Mouse (Mus musculus) CD4-positive, CD25-positive, alpha-beta regulatory T cell (primary cell): ENCODE measurements around the gene Rsph3b. TPM values are rescaled to one million over a fixed set of nuclear protein-coding genes. Genes with fewer than 3 reads are reported as not detected.

Experiments used
- polyA plus RNA-seq: library from polyadenylated mRNA; unstranded; fragments of 100-300 nt; shearing (Covaris generic); gene quantifications from one replicate; pipeline ENCODE4 v1.2.1, GENCODE M21; 2017

Gene Rsph3b
- polyA plus RNA-seq = 28.9 TPM

DNA sequence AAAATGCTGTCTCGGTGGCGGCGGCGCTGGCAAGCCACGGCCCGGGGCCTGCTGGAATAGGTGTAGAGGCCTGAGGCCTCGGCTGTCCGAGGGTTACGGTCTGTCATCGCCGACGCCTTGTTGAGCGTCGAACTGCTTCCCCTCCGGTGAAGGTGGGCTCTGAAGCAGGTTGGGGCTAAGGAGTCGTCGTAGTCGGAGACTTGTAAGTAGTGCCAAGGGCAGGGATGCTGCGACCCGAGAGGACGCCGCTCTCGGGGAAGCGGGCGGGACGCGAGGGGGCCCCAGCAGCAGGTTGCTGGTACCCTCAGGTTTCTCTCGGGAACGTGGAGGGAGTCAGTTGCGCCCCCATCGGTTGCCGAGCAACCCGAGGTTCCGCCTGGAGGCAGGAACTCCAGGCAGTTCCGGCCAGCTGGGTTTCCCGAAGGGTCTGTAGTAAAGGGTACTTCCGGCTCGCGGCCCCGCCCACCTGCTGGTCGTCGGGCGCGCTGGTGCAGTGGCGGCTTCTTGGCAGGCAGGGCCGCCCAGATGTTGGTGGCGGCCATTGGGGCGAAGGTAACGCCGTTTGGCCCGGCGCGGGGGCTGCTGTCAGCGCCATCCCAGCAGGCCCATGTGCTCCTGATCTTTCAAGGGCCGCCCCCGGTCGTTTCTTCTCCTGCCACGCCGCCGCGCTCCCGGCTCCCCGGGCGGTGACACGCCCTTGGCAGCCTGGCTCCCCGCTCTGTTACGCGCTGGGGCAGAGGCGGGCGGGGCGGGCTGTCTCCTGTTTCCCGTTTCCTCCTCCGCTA, at the start of gene Rsph3b:
Gene Rsph3b (minus strand): TSS at position 699 of the 785 bp plus-strand sequence.

DNA sequence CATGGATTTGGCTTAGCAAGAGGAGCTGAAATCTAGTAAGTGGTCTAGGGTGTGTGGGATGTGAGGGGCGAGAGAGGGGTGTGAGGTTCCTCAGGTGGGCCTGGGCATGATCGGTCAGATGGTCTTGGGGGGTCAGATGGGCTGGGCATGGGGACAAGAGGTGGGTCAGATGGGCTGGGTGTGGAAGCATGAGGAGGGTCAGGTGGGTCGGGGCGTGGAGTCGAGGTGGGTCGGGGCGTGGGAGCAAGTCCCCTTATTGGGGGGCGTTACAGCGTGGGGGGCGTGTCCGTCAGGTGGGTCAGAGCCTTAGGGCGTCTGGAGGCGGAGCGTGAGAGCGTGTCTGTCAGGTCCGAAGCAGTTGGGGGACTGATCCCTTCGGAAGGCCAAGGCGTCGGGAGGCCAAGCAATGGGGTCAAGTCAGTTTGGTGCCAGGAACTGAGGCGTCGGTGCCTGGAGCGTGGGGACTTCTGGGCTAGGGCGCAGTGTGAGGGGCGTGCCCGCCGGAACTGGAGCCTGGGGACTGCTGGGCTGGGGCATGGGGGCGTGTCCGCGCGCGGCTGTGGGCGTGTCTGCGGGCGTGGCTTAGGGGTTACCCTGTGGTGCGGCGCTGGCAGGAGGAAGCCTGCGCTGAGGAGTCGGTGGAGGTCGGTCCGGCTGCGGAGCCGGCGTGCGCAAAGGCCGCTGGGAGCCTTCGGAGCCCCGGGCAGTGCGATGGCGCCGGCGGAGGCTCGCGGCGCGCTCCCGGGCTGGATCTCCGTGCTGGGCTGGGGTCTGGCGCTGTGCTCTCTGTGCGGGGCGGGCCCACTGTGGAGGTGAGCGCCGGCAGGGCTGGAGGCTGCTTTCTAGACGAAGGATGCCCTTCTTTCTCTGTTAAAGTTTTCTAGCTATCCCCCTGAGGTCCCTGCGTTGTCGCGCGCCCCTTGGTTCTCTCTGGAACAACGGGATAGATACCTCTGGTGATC, 30.1 kb upstream of the Rsph3b start, which contains the start of gene Gm49721:
Gene Gm49721 (plus strand): TSS at position 618 of the 962 bp plus-strand sequence.

DNA sequence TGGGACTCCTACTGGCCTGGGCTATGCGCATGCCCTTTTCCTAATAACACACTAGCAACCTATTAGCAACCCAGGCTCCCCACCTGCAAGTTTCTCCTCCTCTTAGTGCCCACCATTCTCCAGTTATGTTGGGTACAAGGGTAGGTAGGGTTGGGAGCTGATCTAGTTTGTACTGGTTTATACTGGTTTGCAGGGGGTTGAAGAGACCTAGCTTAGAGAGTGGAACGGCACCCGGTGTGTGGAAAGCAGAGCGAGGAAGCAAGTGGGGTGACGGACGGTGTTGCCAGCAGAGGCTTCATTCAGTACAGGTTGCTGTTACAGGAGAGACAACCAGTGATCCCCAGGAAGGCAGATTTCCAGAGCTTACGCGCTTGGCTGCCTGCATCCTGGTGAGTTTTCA, 21.9 kb upstream of the Rsph3b start, which contains the start of gene Rnaset2b:
Gene Rnaset2b (plus strand): TSS at position 301 of the 400 bp plus-strand sequence.

DNA sequence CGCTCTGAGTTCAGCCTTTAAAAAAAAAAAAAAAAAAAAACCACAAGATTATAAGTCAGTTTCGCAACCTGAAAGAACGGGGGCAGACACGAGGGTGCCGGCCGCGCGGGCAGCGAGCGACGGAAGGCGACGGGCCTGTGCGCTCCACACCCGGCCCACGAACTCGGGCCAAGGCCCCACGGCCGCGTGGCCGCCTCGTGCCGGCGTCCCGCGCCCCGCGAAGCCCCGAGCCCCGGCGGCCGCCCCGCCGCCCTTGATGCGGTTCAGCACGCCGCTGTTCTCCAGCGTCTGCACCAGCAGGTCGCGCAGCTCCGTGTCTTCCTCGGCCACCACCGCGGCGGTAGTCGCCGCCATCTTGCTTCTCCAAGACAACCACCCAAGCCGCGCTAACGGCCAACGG, 12.3 kb upstream of the Rsph3b start, which contains the start of gene Tagap1:
Gene Tagap1 (minus strand): TSS at position 381 of the 400 bp plus-strand sequence.

Other genes starting within 250 kb of the Rsph3b start
- 373 TPM for gene Ezr, start 165.9 kb downstream of the Rsph3b start, polyA plus RNA-seq
- gene Tagap1, start 12.5 kb upstream of the Rsph3b start, polyA plus RNA-seq = 64.8 TPM
- gene Rnaset2b, start 22.0 kb upstream of the Rsph3b start, polyA plus RNA-seq = 1,145 TPM
- 0.93 TPM for gene Gm49721, start 30.2 kb upstream of the Rsph3b start, polyA plus RNA-seq
- gene Gm1604a, start 76.9 kb upstream of the Rsph3b start, polyA plus RNA-seq = not detected
- gene Rps6ka2, start 221.4 kb upstream of the Rsph3b start, polyA plus RNA-seq = 4.9 TPM